Mouse (Mus musculus): ENCODE results near the gene Slbp.

The Slbp gene

GRCm38 (mm10) chr5:33681611-33682388 lies 29.4 kb upstream of the Slbp start:
- DNase-seq (ENCODE audit: low spot score): no peak

- no peak for DNase-seq (ENCODE audit: low spot score)
These were observed 28.7 kb upstream of the Slbp start for GRCm38 (mm10) chr5:33681044-33681443.

GRCm38 (mm10) chr5:33678244-33678643 lies 25.9 kb upstream of the Slbp start:
- peak; percentile 86 for DNase-seq (ENCODE audit: low spot score)

GRCm38 (mm10) chr5:33675964-33676363 lies 23.6 kb upstream of the Slbp start:
- DNase-seq (ENCODE audit: low spot score): peak; percentile 75

GRCm38 (mm10) chr5:33674439-33674838 lies 22.1 kb upstream of the Slbp start:
- DNase-seq (ENCODE audit: low spot score): no peak

- no peak for DNase-seq (ENCODE audit: low spot score)
These were observed 19.3 kb upstream of the Slbp start for GRCm38 (mm10) chr5:33671659-33672058.

GRCm38 (mm10) chr5:33668223-33668622 lies 15.8 kb upstream of the Slbp start:
- peak; percentile 54 for DNase-seq (ENCODE audit: low spot score)

- DNase-seq (ENCODE audit: low spot score): no peak
These were observed 6.3 kb upstream of the Slbp start for GRCm38 (mm10) chr5:33658664-33659050.

- peak; percentile 99 for DNase-seq (ENCODE audit: low spot score)
These were observed 5.7 kb upstream of the Slbp start, which contains the start of the genes Tacc3 and Tmem129 for GRCm38 (mm10) chr5:33657787-33658663. Gene Tacc3 (plus strand): TSS chr5:33658128. Gene Tmem129 (minus strand): TSS chr5:33658416.

GRCm38 (mm10) chr5:33657251-33657786 lies 4.9 kb upstream of the Slbp start:
- peak; percentile 16 for DNase-seq (ENCODE audit: low spot score)

GRCm38 (mm10) chr5:33656739-33657138 lies 4.4 kb upstream of the Slbp start:
- DNase-seq (ENCODE audit: low spot score): no peak

GRCm38 (mm10) chr5:33655251-33655840 lies 3.0 kb upstream of the Slbp start:
- DNase-seq (ENCODE audit: low spot score): no peak

- DNase-seq (ENCODE audit: low spot score): no peak
These were observed 2.0 kb upstream of the Slbp start for GRCm38 (mm10) chr5:33654424-33654823.

GRCm38 (mm10) chr5:33652783-33653173 lies 404 bp upstream of the Slbp start:
- no peak for DNase-seq (ENCODE audit: low spot score)

- DNase-seq (ENCODE audit: low spot score): no peak
These were observed 843 bp downstream of the Slbp start for GRCm38 (mm10) chr5:33651541-33651920.

GRCm38 (mm10) chr5:33651017-33651416 lies 1.4 kb downstream of the Slbp start:
- no peak for DNase-seq (ENCODE audit: low spot score)

GRCm38 (mm10) chr5:33640652-33641051 lies 11.7 kb downstream of the Slbp start:
- DNase-seq (ENCODE audit: low spot score): peak; percentile 53

GRCm38 (mm10) chr5:33638826-33639225 lies 13.5 kb downstream of the Slbp start:
- DNase-seq (ENCODE audit: low spot score): no peak

GRCm38 (mm10) chr5:33637606-33638350 lies 14.6 kb downstream of the Slbp start:
- DNase-seq (ENCODE audit: low spot score): no peak

GRCm38 (mm10) chr5:33635361-33635760 lies 17.0 kb downstream of the Slbp start:
- no peak for DNase-seq (ENCODE audit: low spot score)

- no peak for DNase-seq (ENCODE audit: low spot score)
These were observed 19.8 kb downstream of the Slbp start for GRCm38 (mm10) chr5:33632526-33632925.

GRCm38 (mm10) chr5:33630615-33631014 lies 21.8 kb downstream of the Slbp start:
- no peak for DNase-seq (ENCODE audit: low spot score)

Measured in lung, postnatal 25 days (tissue).